ENCODE assay signal across 7 mouse cellular contexts in the genomic region with DNA sequence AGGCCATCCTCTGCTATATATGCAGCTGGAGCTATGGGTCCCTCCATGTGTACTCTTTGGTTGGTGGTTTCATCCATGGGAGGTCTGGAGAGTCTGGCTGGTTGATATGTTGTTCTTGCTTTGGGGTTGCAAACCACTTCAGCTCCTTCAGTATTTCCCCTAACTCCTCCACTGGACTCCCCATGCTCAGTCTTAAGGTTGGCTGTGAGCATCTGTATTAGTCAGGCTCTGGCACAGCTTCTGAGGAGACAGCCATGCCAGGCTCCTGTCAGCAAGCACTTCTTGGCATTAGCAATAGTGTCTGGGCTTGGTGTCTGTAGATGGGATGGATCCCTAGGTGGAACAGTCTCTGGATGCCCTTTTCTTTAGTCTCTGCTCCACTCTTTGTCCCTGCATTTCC.
DNase-seq lines count a peak whose midpoint lies in the region.
"Not testable (repeated sequence)": the region's sequence is repeated elsewhere in the genome, so short reads cannot be mapped to it uniquely, and the experiment has no call there.

No protein-coding gene starts in this region.

- peak; percentile 30 for DNase-seq in 3T3-L1 (ENCODE audit: low read depth, low spot score)
- DNase-seq in NIH3T3 (ENCODE audit: low read depth), result peak; percentile 60
- DNase-seq in gastrocnemius, adult 18-20 months (ENCODE audit: low spot score), result peak; percentile 1
- peak; percentile 13 to 34 for DNase-seq in heart, adult 18-20 months
- DNase-seq in heart, adult 9 months (ENCODE audit: low spot score in 2 of 2), result peak; percentile 8 to 10
- DNase-seq in heart, postnatal 14 days, result peak; percentile 10 to 21
- DNase-seq in heart, postnatal 4 days, result peak; percentile 20

- intact Hi-C loops in heart, postnatal 14 days (cut with DNase I), result not testable (repeated sequence)

Comparison
In these comparisons a context has a peak if more than half of its experiments do, and no peak if none do; other contexts are left out.
1. Peak in every context shown above with its lines: DNase-seq.
2. DNase-seq: peak in every context shown above with its lines; median percentile 60 in NIH3T3; 30 in 3T3-L1; 24 in heart, adult 18-20 months; 20 in heart, postnatal 4 days; 16 in heart, postnatal 14 days; 9 in heart, adult 9 months; 1 in gastrocnemius, adult 18-20 months.